Mouse (Mus musculus) lung, postnatal 25 days (tissue): ENCODE measurements around the gene Lrfn2.

ENCODE experiments used
- DNase-seq: peaks from one replicate; pipeline ENCODE4 v3.0.0; 2022; ENCODE audit warnings: low spot score

Gene Lrfn2

GRCm38 (mm10) chr17:48931621-48932405 lies at the start of gene Lrfn2:
Lrfn2 (plus strand) TSS chr17:48932379.
- DNase-seq = peak; percentile 42

GRCm38 (mm10) chr17:48887472-48888385 lies 44.5 kb upstream of the Lrfn2 start:
- DNase-seq = no peak

GRCm38 (mm10) chr17:48905286-48906040 lies 26.7 kb upstream of the Lrfn2 start:
- DNase-seq = no peak

- DNase-seq = no peak
Measured at GRCm38 (mm10) chr17:48913437-48913836, 18.7 kb upstream of the Lrfn2 start.

GRCm38 (mm10) chr17:48917411-48917810 lies 14.8 kb upstream of the Lrfn2 start:
- no peak for DNase-seq

GRCm38 (mm10) chr17:48918458-48918857 lies 13.7 kb upstream of the Lrfn2 start:
- DNase-seq = no peak

GRCm38 (mm10) chr17:48922905-48923304 lies 9.3 kb upstream of the Lrfn2 start:
- DNase-seq = no peak

GRCm38 (mm10) chr17:48925426-48925825 lies 6.8 kb upstream of the Lrfn2 start:
- DNase-seq = no peak

GRCm38 (mm10) chr17:48930994-48931393 lies 1.2 kb upstream of the Lrfn2 start:
- no peak for DNase-seq

GRCm38 (mm10) chr17:48932406-48932906 lies 277 bp downstream of the Lrfn2 start:
- no peak for DNase-seq

- no peak for DNase-seq
Measured at GRCm38 (mm10) chr17:48932916-48933315, 737 bp downstream of the Lrfn2 start.

- DNase-seq = no peak
Measured at GRCm38 (mm10) chr17:48935201-48935600, 3.0 kb downstream of the Lrfn2 start.

- no peak for DNase-seq
Measured at GRCm38 (mm10) chr17:48936445-48937141, 4.4 kb downstream of the Lrfn2 start.

- peak; percentile 8 for DNase-seq
Measured at GRCm38 (mm10) chr17:48938711-48939220, 6.6 kb downstream of the Lrfn2 start.

GRCm38 (mm10) chr17:48946315-48946714 lies 14.1 kb downstream of the Lrfn2 start:
- no peak for DNase-seq

- DNase-seq = no peak
Measured at GRCm38 (mm10) chr17:48946765-48947164, 14.6 kb downstream of the Lrfn2 start.

GRCm38 (mm10) chr17:48951250-48951649 lies 19.1 kb downstream of the Lrfn2 start:
- no peak for DNase-seq

GRCm38 (mm10) chr17:48956033-48956631 lies 24.0 kb downstream of the Lrfn2 start:
- no peak for DNase-seq

- DNase-seq = no peak
Measured at GRCm38 (mm10) chr17:48960161-48960698, 28.1 kb downstream of the Lrfn2 start.

GRCm38 (mm10) chr17:48962646-48963045 lies 30.5 kb downstream of the Lrfn2 start:
- no peak for DNase-seq
